Mouse (Mus musculus) gastrocnemius, postnatal 4 days (tissue): Measurements from ENCODE around the gene Tpi1. TPM values are rescaled to one million over a fixed set of nuclear protein-coding genes. Genes with fewer than 3 reads are reported as not detected.

Experiments used
- DNase-seq, 2 experiments: peaks; one replicate each; pipeline ENCODE4 v3.0.0; 2021 to 2022; ENCODE audit warnings: low spot score in 2 of 2, mixed read lengths in 2 of 2
- total RNA-seq, 2 experiments: library from RNA; stranded (reverse); gene quantifications; 2 replicates each; pipeline ENCODE4 v1.2.3; 2021

The Tpi1 gene
- total RNA-seq, 2 experiments from 2014 or later, result 2,059 to 2,144 TPM

GRCm38 (mm10) chr6:124780917-124781316 lies 33.2 kb downstream of the Tpi1 start:
- DNase-seq, result no peak

GRCm38 (mm10) chr6:124779984-124780416 lies 34.1 kb downstream of the Tpi1 start:
- DNase-seq, result no peak

- peak in 1 of 2 experiments; percentile 29 for DNase-seq
These were observed 34.7 kb downstream of the Tpi1 start, which contains the start of gene Lrrc23 for GRCm38 (mm10) chr6:124779222-124779983. TSS of gene Lrrc23 (minus strand) at chr6:124779727.

- DNase-seq, result no peak
These were observed 43.6 kb downstream of the Tpi1 start for GRCm38 (mm10) chr6:124770511-124770910.

- no peak for DNase-seq
These were observed 44.1 kb downstream of the Tpi1 start for GRCm38 (mm10) chr6:124770013-124770412.

GRCm38 (mm10) chr6:124769101-124769765 lies 44.9 kb downstream of the Tpi1 start, which contains the start of gene Eno2:
TSS of gene Eno2 (minus strand) at chr6:124769673.
- peak; percentile 59 to 69 for DNase-seq

- DNase-seq, result no peak
These were observed 45.4 kb downstream of the Tpi1 start for GRCm38 (mm10) chr6:124768704-124769044.

GRCm38 (mm10) chr6:124767920-124768703 lies 46.0 kb downstream of the Tpi1 start:
- no peak for DNase-seq

GRCm38 (mm10) chr6:124767536-124767919 lies 46.6 kb downstream of the Tpi1 start:
- DNase-seq, result no peak

GRCm38 (mm10) chr6:124765951-124766350 lies 48.1 kb downstream of the Tpi1 start:
- DNase-seq, result no peak

Other genes starting within 250 kb of the Tpi1 start
- gene C1rb, start 244.0 kb downstream of the Tpi1 start, total RNA-seq, result 1 to 10 TPM; 1.3 to 1.7 TPM
- under 1 TPM; 0.86 to 0.98 TPM for gene C1s2, start 178.2 kb downstream of the Tpi1 start, total RNA-seq
- 10 to 100 TPM; 37.9 to 43.1 TPM for gene Lpcat3, start 151.3 kb downstream of the Tpi1 start, total RNA-seq
- 10 to 100 TPM; 71.0 to 82.6 TPM for gene Emg1, start 102.1 kb downstream of the Tpi1 start, total RNA-seq
- gene Phb2, start 102.0 kb downstream of the Tpi1 start, total RNA-seq, result 100 to 1,000 TPM; 234 to 238 TPM
- gene Ptpn6, start 75.6 kb downstream of the Tpi1 start, total RNA-seq, result 1 to 10 TPM; 4.6 to 6.4 TPM
- gene Grcc10, start 72.9 kb downstream of the Tpi1 start, total RNA-seq, result 100 to 1,000 TPM; 177 to 209 TPM
- gene Gm45234, start 58.3 kb downstream of the Tpi1 start, total RNA-seq, result under 1 TPM in 1 of 2 experiments, not detected in 1; 0.83 TPM
- gene Atn1, start 57.8 kb downstream of the Tpi1 start, total RNA-seq, result 10 to 100 TPM; 52.9 to 66.5 TPM
- gene Eno2, start 44.6 kb downstream of the Tpi1 start, total RNA-seq, result 1 to 10 TPM; 6.0 to 6.5 TPM
- gene Lrrc23, start 34.6 kb downstream of the Tpi1 start, total RNA-seq, result not detected
- gene Spsb2, start 5.6 kb downstream of the Tpi1 start, total RNA-seq, result 10 to 100 TPM; 10.5 to 11.7 TPM
- gene Usp5, start 15.2 kb upstream of the Tpi1 start, total RNA-seq, result 10 to 100 TPM; 81.7 to 85.9 TPM
- 10 to 100 TPM; 27.9 to 28.2 TPM for gene Cdca3, start 15.3 kb upstream of the Tpi1 start, total RNA-seq
- 10 to 100 TPM; 13.6 to 14.3 TPM for gene Gnb3, start 26.0 kb upstream of the Tpi1 start, total RNA-seq
- gene P3h3, start 43.5 kb upstream of the Tpi1 start, total RNA-seq, result 10 to 100 TPM; 57.3 to 62.8 TPM
- 1 to 10 TPM; 1.2 to 1.3 TPM for gene Gpr162, start 49.7 kb upstream of the Tpi1 start, total RNA-seq
- gene Cd4, start 73.9 kb upstream of the Tpi1 start, total RNA-seq, result 1 to 10 TPM; 1.4 to 1.7 TPM
- gene Lag3, start 97.4 kb upstream of the Tpi1 start, total RNA-seq, result 1 to 10 TPM; 1.1 to 1.2 TPM
- gene Ptms, start 105.8 kb upstream of the Tpi1 start, total RNA-seq, result 100 to 1,000 TPM; 395 to 409 TPM
- gene Mlf2, start 117.1 kb upstream of the Tpi1 start, total RNA-seq, result 100 to 1,000 TPM; 236 to 238 TPM
- gene Cops7a, start 151.2 kb upstream of the Tpi1 start, total RNA-seq, result 10 to 100 TPM; 86.3 to 86.8 TPM
- gene Pianp, start 182.4 kb upstream of the Tpi1 start, total RNA-seq, result under 1 TPM; 0.56 to 0.67 TPM
- gene Zfp384, start 194.8 kb upstream of the Tpi1 start, total RNA-seq, result 10 to 100 TPM; 28.1 to 32.8 TPM
- gene Ing4, start 225.5 kb upstream of the Tpi1 start, total RNA-seq, result 10 to 100 TPM; 54.1 to 54.2 TPM
- 1 to 10 TPM; 3.9 to 4.6 TPM for gene Acrbp, start 235.4 kb upstream of the Tpi1 start, total RNA-seq